Mouse (Mus musculus) brain, adult 2 months (tissue): ENCODE data around the gene Zer1.

ENCODE experiments used
- DNase-seq: peaks from one replicate; pipeline ENCODE4 v3.0.0; 2011; ENCODE audit warnings: low read depth, low spot score

The Zer1 gene

GRCm38 (mm10) chr2:30051992-30052761 is 72.2 kb downstream of the Zer1 start:
- DNase-seq = no peak

- DNase-seq = no peak
Measured at GRCm38 (mm10) chr2:30049831-30050230, 74.6 kb downstream of the Zer1 start.

- DNase-seq = peak; percentile 98
Measured at GRCm38 (mm10) chr2:30048699-30049388, 75.5 kb downstream of the Zer1 start, which contains the start of gene Wdr34. Gene Wdr34, minus strand, starts transcription at chr2:30048881.

DNA sequence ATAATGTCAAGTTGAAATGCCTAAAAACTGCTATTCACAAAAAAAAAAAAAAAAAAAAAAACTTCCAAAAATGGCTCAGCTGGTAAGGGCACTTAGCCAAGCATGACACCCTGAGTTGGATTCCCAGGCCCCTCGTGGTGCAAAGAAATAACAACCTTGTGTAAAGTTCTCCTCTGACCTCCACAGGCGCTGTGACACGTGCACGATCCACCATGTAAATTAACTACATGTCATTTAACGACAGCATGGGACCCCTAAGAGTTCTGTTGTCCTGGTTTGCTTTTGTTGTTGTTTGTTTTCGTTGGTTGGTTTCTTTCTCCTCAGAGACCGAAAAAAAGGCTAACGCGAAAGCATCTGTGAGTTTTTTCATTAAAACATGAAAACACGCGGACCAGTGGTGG is 76.3 kb downstream of the Zer1 start:
- DNase-seq = no peak
